Mouse (Mus musculus): ENCODE data around the gene Cgnl1. TPM values are rescaled to one million over a fixed set of nuclear protein-coding genes. Genes with fewer than 3 reads are reported as not detected.

The Cgnl1 gene
- polyA plus RNA-seq, 1 experiment from 2014 or later, result 4.3 TPM

DNA sequence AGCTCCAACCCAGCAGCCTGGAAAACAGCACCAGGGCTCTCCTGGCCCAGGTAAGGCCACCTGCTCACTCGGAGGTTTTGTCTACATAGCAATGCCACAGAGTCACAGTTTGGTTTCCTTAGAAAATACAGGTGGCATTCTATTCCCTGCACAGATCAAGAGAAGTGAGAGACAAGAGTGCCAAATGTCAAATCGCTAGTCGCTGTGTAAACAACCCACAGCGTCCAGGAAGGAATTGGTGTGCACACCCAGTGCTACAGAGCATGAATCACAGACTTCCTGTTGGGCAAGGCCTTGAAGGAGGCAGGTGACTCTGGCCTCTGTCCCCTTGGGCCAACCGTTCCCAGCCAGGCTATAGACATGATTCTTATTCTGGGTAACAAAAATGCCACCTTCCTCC is 103.8 kb downstream of the Cgnl1 start:
- H3K36me3 ChIP-seq (ENCODE audit: control insufficient read depth, insufficient read depth), result no peaks in the 10 kb centered on the region
- H3K4me3 ChIP-seq (ENCODE audit: low read depth, low read length), result no peak overlapping the region
- 18% methylated on average over 5 of the region's 5 CpGs for WGBS
- H3K4me1 ChIP-seq (replicated peaks; ENCODE audit: control insufficient read depth, insufficient read depth, low read length), result peaks cover 10% of the 10 kb centered on the region; the same call in 1 of the 2 replicates
- no peaks in the 10 kb centered on the region for H3K27me3 ChIP-seq (replicated peaks; ENCODE audit: control insufficient read depth, insufficient read depth, low read length)
- H3K27ac ChIP-seq (ENCODE audit: low read depth, low read length), result peak overlapping the region; percentile 50
- ATAC-seq, result peak; percentile 78
- no peak for TF ChIP-seq CTCF (IDR thresholded peaks at IDR 0.05; ENCODE audit: low read depth)
- H3K9ac ChIP-seq (ENCODE audit: low read depth, low read length), result no peak overlapping the region
- no peak overlapping the region for H3K4me2 ChIP-seq (replicated peaks; ENCODE audit: low read depth)
- no peaks in the 10 kb centered on the region for H3K9me3 ChIP-seq (ENCODE audit: control insufficient read depth)

DNA sequence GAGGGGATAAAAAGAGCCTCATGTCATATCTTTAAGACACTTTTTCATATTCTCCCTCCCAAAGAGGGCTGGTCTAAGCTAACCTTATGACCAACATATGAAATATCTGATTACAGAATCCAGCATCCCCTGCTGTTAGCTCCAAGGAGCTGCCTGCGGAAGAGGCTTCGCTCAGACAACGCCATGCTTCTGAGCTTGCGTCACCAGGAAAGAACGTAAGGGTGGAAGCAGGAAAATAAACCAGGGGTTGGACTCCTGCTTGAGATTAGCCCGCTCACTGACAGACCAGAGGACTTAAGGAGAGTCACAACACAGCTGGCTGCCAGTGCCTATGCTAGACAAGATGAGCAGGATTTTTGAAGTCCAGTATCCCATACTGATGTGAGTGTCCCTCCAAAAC is 105.0 kb downstream of the Cgnl1 start:
- Histone ChIP-seq H3K4me2 (replicated peaks; ENCODE audit: low read depth) (no peak overlapping the region), H3K36me3 (ENCODE audit: control insufficient read depth, insufficient read depth) (no peaks in the 10 kb centered on the region), H3K4me1 (replicated peaks; ENCODE audit: control insufficient read depth, insufficient read depth, low read length) (peaks cover 10% of the 10 kb centered on the region; the same call in 1 of the 2 replicates), H3K27ac (ENCODE audit: low read depth, low read length) (peak overlapping the region; percentile 21; the same call in 1 of the 2 replicates), H3K9me3 (ENCODE audit: control insufficient read depth) (no peaks in the 10 kb centered on the region), H3K27me3 (replicated peaks; ENCODE audit: control insufficient read depth, insufficient read depth, low read length) (no peaks in the 10 kb centered on the region), H3K9ac (ENCODE audit: low read depth, low read length) (no peak overlapping the region), H3K4me3 (ENCODE audit: low read depth, low read length) (no peak overlapping the region)
- peak; percentile 40 for TF ChIP-seq CTCF (IDR thresholded peaks at IDR 0.05; ENCODE audit: low read depth)
- ATAC-seq, result peak; percentile 23; the same call in 1 of the 2 replicates
- WGBS, result 52% methylated on average over 6 of the region's 6 CpGs

DNA sequence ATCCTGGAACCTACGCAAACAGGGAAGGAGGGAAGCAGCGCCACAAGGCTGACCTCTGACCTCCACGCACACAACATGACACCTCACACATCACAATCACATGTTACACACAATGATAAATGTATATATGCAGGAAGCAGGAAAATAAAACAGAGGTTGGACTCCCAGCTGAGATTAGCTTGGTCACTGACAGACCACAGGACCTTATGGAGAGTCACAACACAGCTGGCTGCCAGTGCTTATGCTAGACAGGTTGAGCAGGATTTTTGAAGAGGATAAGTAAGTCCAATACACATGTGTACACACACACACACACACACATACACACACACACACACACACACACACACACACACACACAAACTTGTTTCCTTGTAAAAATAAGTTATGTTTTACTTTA is 105.9 kb downstream of the Cgnl1 start:
- Histone ChIP-seq H3K9ac (ENCODE audit: low read depth, low read length) (no peak overlapping the region), H3K36me3 (ENCODE audit: control insufficient read depth, insufficient read depth) (no peaks in the 10 kb centered on the region), H3K4me3 (ENCODE audit: low read depth, low read length) (no peak overlapping the region), H3K4me1 (replicated peaks; ENCODE audit: control insufficient read depth, insufficient read depth, low read length) (peaks cover 10% of the 10 kb centered on the region; the same call in 1 of the 2 replicates), H3K4me2 (replicated peaks; ENCODE audit: low read depth) (no peak overlapping the region), H3K27me3 (replicated peaks; ENCODE audit: control insufficient read depth, insufficient read depth, low read length) (no peaks in the 10 kb centered on the region), H3K27ac (ENCODE audit: low read depth, low read length) (no peak overlapping the region), H3K9me3 (ENCODE audit: control insufficient read depth) (no peaks in the 10 kb centered on the region)
- ATAC-seq, result no peak
- 71% methylated on average over 3 of the region's 3 CpGs for WGBS
- TF ChIP-seq CTCF (IDR thresholded peaks at IDR 0.05; ENCODE audit: low read depth), result no peak

DNA sequence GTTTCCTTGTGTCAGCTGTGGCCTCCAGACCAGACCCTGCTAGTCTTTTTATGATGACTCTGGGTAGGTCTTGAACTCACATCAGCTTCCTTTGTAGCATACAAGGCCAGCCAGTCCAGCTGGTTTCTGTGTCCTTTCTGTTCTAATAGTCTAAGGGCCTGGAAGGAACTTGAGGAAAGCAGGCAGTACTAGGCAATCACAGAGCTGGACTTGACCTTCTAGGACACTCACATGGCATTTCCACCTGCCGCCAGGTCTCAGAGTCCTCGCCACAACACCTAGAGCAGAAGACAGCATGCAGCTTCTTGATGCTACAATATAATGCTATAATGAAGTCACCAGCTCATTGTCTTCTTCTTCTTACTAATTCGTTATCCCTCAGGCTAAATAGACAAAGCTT is 106.5 kb downstream of the Cgnl1 start:
- Histone ChIP-seq H3K4me2 (replicated peaks; ENCODE audit: low read depth) (no peak overlapping the region), H3K36me3 (ENCODE audit: control insufficient read depth, insufficient read depth) (no peaks in the 10 kb centered on the region), H3K27me3 (replicated peaks; ENCODE audit: control insufficient read depth, insufficient read depth, low read length) (no peaks in the 10 kb centered on the region), H3K27ac (ENCODE audit: low read depth, low read length) (no peak overlapping the region; the same call in 1 of the 2 replicates), H3K4me1 (replicated peaks; ENCODE audit: control insufficient read depth, insufficient read depth, low read length) (peaks cover 10% of the 10 kb centered on the region; the same call in 1 of the 2 replicates), H3K4me3 (ENCODE audit: low read depth, low read length) (no peak overlapping the region), H3K9ac (ENCODE audit: low read depth, low read length) (no peak overlapping the region), H3K9me3 (ENCODE audit: control insufficient read depth) (no peaks in the 10 kb centered on the region)
- 91% methylated on average over 3 of the region's 3 CpGs for WGBS
- no peak for ATAC-seq
- TF ChIP-seq CTCF (IDR thresholded peaks at IDR 0.05; ENCODE audit: low read depth), result no peak

DNA sequence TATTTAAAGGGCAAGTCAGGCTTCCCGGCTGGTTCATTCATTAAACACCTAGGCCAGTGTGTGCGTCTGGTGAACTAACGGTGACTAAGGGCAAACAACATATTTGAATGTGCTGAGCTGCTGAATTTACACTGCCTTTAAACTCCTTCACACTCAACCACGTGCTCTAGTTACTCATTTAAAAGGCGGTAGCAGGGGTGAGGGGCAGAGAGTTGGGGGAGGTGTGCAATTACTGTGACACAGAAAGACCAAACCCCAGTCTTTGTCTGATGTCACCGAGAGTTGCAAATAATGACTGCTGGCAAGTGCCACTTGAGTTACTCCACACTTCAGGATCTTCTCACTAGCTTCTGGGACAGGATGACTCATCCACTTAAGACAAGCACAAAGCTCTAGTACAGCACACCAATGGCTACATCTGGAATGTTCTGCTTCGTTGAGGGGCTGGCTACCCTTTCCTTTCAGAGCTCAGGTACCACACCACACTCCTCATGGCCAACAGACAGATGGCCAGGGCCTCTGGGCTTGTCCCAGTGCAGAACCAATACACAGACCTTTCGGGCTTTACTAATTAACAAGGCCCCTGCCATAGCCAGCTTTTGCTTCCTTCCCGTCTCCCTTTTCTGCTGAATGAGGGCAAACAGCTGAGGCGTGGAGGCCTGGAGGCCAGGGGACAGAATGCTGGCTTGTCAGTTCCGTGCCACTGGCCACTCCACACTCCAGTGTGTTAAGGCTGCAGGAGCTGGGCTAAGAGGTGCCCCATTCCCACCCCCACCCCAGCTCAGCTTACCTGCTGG is 107.8 kb downstream of the Cgnl1 start:
- H3K27ac ChIP-seq (ENCODE audit: low read depth, low read length), result peak overlapping the region; percentile 50
- peak; percentile 37; the same call in 1 of the 2 replicates for ATAC-seq

DNA sequence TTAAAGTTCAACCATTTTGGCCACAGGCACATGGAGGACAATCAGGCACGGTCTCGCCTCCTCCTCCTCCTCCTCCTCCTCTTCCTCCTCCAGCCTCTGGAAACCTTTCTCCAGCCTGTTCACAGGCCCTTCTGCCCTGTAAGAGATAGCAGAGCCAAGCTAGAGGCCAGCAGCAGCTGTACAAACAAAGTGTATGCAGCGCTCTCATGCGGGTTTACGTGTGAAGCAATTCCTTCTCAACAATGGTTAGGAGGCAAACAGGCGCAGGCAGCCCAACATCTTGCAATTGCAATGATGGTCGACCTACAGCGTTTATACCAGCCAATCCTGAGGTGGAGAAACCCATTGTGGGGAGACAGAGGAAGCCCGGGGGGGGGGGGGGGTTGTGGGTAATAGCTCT is 110.9 kb downstream of the Cgnl1 start:
- Histone ChIP-seq H3K27me3 (replicated peaks; ENCODE audit: control insufficient read depth, insufficient read depth, low read length) (no peaks in the 10 kb centered on the region), H3K4me3 (ENCODE audit: low read depth, low read length) (no peak overlapping the region), H3K27ac (ENCODE audit: low read depth, low read length) (no peak overlapping the region), H3K4me2 (replicated peaks; ENCODE audit: low read depth) (no peak overlapping the region), H3K4me1 (replicated peaks; ENCODE audit: control insufficient read depth, insufficient read depth, low read length) (no peaks in the 10 kb centered on the region), H3K9ac (ENCODE audit: low read depth, low read length) (no peak overlapping the region), H3K36me3 (ENCODE audit: control insufficient read depth, insufficient read depth) (no peaks in the 10 kb centered on the region), H3K9me3 (ENCODE audit: control insufficient read depth) (no peaks in the 10 kb centered on the region)
- ATAC-seq, result peak; percentile 28; the same call in 1 of the 2 replicates
- 18% methylated on average over 9 of the region's 9 CpGs for WGBS
- TF ChIP-seq CTCF (IDR thresholded peaks at IDR 0.05; ENCODE audit: low read depth), result 0 out of 2 replicates have a peak, but pooled peaks have one; percentile 9

More for the DNA sequence above, 107.8 kb downstream of the Cgnl1 start:
- H3K36me3 ChIP-seq (ENCODE audit: control insufficient read depth, insufficient read depth), result no peaks in the 10 kb centered on the region
- no peak overlapping the region for H3K4me3 ChIP-seq (ENCODE audit: low read depth, low read length)
- no peak for TF ChIP-seq CTCF (IDR thresholded peaks at IDR 0.05; ENCODE audit: low read depth)
- H3K27me3 ChIP-seq (replicated peaks; ENCODE audit: control insufficient read depth, insufficient read depth, low read length), result no peaks in the 10 kb centered on the region
- H3K4me1 ChIP-seq (replicated peaks; ENCODE audit: control insufficient read depth, insufficient read depth, low read length), result peaks cover 10% of the 10 kb centered on the region; the same call in 1 of the 2 replicates
- no peaks in the 10 kb centered on the region for H3K9me3 ChIP-seq (ENCODE audit: control insufficient read depth)
- no peak overlapping the region for H3K4me2 ChIP-seq (replicated peaks; ENCODE audit: low read depth)
- 41% methylated on average over 11 of the region's 11 CpGs for WGBS
- H3K9ac ChIP-seq (ENCODE audit: low read depth, low read length), result no peak overlapping the region

Data from intestine, postnatal 0 days (tissue).